Mouse (Mus musculus) intestine, postnatal 0 days (tissue): ENCODE measurements around the gene AU015836. TPM values are rescaled to one million over a fixed set of nuclear protein-coding genes. Genes with fewer than 3 reads are reported as not detected.
"Not testable (repeated sequence)": the region's sequence is repeated elsewhere in the genome, so short reads cannot be mapped to it uniquely, and the experiment has no call there.

ENCODE experiments used
- ATAC-seq: fragments of 200-750 bp; cut with Nextera tagmentation; 2 replicates; pipeline ENCODE4 v1.8.0; 2017; ENCODE audit warnings: mild to moderate bottlenecking, moderate TSS enrichment, moderate library complexity
- H3K27ac ChIP-seq: fragments of 300-500 bp; sonication (generic); 2 replicates; pipeline ENCODE4 v1.5.1; 2014; ENCODE audit warnings: mild to moderate bottlenecking, low read depth, low read length, moderate library complexity
- H3K27me3 ChIP-seq: fragments of 300-500 bp; sonication (generic); replicated peaks from 2 replicates; pipeline ENCODE4 v1.6.1; 2014; ENCODE audit warnings: low read length, mixed read lengths; ENCODE audit not compliant: control insufficient read depth, insufficient read depth
- H3K36me3 ChIP-seq: fragments of 300-500 bp; sonication (generic); 2 replicates; pipeline ENCODE4 v1.6.1; 2014; ENCODE audit warnings: mild to moderate bottlenecking, moderate library complexity; ENCODE audit not compliant: control insufficient read depth, insufficient read depth
- H3K4me1 ChIP-seq: fragments of 300-500 bp; sonication (generic); replicated peaks from 2 replicates; pipeline ENCODE4 v1.6.1; 2014; ENCODE audit warnings: antibody characterized with exemption, low read length, mixed read lengths; ENCODE audit not compliant: control insufficient read depth, insufficient read depth
- H3K4me2 ChIP-seq: fragments of 300-500 bp; sonication (generic); replicated peaks from 2 replicates; pipeline ENCODE4 v1.6.1; 2014; ENCODE audit warnings: low read depth, mild to moderate bottlenecking, moderate library complexity
- H3K4me3 ChIP-seq: fragments of 300-500 bp; sonication (generic); 2 replicates; pipeline ENCODE4 v1.5.1; 2014; ENCODE audit warnings: low read depth, low read length
- H3K9ac ChIP-seq: fragments of 300-500 bp; sonication (generic); 2 replicates; pipeline ENCODE4 v1.6.1; 2014; ENCODE audit warnings: mild to moderate bottlenecking, low read depth, low read length
- H3K9me3 ChIP-seq: fragments of 300-500 bp; sonication (generic); 2 replicates; pipeline ENCODE4 v1.6.1; 2016; ENCODE audit warnings: mixed run types; ENCODE audit not compliant: control insufficient read depth
- CTCF ChIP-seq: sonication (generic); IDR thresholded peaks from 2 replicates; pipeline ENCODE4 v1.5.1; 2016; ENCODE audit warnings: low read depth, mild to moderate bottlenecking, control low read depth, antibody characterized with exemption, moderate library complexity
- WGBS: fragments of 180-500 bp; shearing (Covaris S2); extraction: QIAGEN DNeasy Blood & Tissue Kit; methylation state at CpG from one replicate; pipeline ENCODE4 v1.1.7; 2014; 5-methylcytosine and 5-hydroxymethylcytosine counted together
- polyA plus RNA-seq: library from polyadenylated mRNA; unstranded; fragments of >200 nt; fragmentation: Nextera tagmentation; extraction: Ambion mirVana; gene quantifications from 2 replicates; pipeline ENCODE4 v1.2.1, GENCODE M21; 2015

The AU015836 gene
- polyA plus RNA-seq, 1 experiment from 2014 or later = 0.18 TPM

DNA sequence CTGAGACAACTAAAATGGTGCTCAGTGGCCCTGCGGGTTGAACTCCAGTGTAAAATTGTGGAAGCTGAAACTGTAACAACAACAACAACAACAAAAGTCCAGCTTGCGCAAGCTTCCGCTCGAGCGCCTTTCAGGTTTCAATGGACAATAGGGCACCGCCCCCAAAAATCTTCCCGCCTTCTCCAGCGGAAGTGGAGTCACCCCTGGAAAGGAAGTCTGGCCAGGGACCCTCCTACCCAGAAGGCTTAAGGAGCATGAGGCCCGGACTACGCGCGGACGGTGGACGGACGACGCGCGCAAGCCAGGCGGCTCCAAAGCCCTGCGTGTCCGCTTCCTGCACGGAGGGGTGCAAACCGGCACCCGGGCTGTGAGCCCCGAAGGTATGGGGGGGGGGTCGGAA is 11.9 kb downstream of the AU015836 start:
- Histone ChIP-seq H3K36me3 (no peaks in the 10 kb centered on the region), H3K4me1 (no peaks in the 10 kb centered on the region), H3K9me3 (no peaks in the 10 kb centered on the region), H3K27me3 (no peaks in the 10 kb centered on the region), H3K9ac (no peak overlapping the region), H3K4me3 (no peak overlapping the region), H3K4me2 (no peak overlapping the region), H3K27ac (no peak overlapping the region)
- 88% methylated on average over 26 of the region's 26 CpGs for WGBS
- ATAC-seq = no peak
- TF ChIP-seq CTCF = no peak

GRCm38 (mm10) chrX:93982193-93982592 is 13.7 kb downstream of the AU015836 start:
- H3K9ac ChIP-seq = no peak overlapping the region
- no peak for TF ChIP-seq CTCF
- no peak overlapping the region for H3K4me2 ChIP-seq
- no peak overlapping the region for H3K4me3 ChIP-seq
- no peaks in the 10 kb centered on the region for H3K36me3 ChIP-seq
- no peak for ATAC-seq
- no peaks in the 10 kb centered on the region for H3K4me1 ChIP-seq
- no peaks in the 10 kb centered on the region for H3K27me3 ChIP-seq
- no peak overlapping the region for H3K27ac ChIP-seq
- WGBS = 83% methylated on average over 3 of the region's 3 CpGs
- H3K9me3 ChIP-seq = no peaks in the 10 kb centered on the region

DNA sequence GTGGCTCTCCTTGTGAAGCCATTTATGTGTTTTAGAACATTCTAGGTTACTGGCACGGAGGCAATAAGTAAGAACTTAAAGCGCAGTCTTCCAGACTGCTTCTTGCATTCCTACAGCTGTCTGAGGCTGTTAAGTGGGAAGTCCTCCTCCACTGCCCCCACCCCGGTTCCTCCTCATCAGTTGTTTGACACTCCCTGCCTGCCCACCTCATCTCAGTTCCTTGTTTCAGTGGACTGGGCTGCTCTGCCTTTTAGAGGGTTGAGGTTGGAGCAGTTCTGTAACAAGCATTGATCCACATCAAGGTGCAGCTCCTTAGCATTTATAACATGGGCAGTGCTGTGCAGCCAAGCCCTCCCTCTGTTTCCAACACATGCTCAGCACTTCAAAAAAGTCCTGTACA is 16.6 kb downstream of the AU015836 start:
- H3K27me3 ChIP-seq, ATAC-seq, H3K27ac ChIP-seq, H3K4me1 ChIP-seq, H3K36me3 ChIP-seq, H3K4me3 ChIP-seq, H3K9ac ChIP-seq, H3K9me3 ChIP-seq, H3K4me2 ChIP-seq: not testable (repeated sequence)
- WGBS = 48% methylated on average over 3 of the region's 3 CpGs

GRCm38 (mm10) chrX:94006991-94007390 is 38.5 kb downstream of the AU015836 start:
- no peaks in the 10 kb centered on the region for H3K9me3 ChIP-seq
- H3K4me3 ChIP-seq = no peak overlapping the region
- H3K36me3 ChIP-seq = no peaks in the 10 kb centered on the region
- H3K9ac ChIP-seq = no peak overlapping the region
- H3K27me3 ChIP-seq = no peaks in the 10 kb centered on the region
- H3K27ac ChIP-seq = no peak overlapping the region
- ATAC-seq = no peak
- 90% methylated on average over 3 of the region's 3 CpGs for WGBS
- TF ChIP-seq CTCF = no peak
- no peaks in the 10 kb centered on the region for H3K4me1 ChIP-seq
- no peak overlapping the region for H3K4me2 ChIP-seq

DNA sequence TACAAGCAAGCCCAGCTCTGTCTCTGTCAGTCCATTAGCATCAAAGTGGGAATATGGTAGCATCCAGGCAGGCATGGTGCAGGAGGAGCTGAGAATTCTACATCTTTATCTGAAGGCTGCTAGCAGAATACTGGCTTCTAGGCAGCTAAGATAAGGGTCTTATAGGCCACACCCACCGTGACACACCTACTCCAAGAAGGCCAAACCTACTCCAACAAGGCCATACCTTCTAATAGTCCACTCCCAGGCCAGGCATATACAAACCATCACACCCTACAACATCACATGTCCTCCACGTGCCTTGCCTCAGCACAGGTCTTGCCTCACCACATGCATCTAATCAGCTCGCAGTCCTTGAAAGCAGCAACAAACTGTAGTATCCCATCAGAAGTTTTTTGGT is 41.0 kb downstream of the AU015836 start:
- WGBS = 78% methylated on average over 3 of the region's 3 CpGs
- H3K4me3 ChIP-seq = no peak overlapping the region
- no peaks in the 10 kb centered on the region for H3K9me3 ChIP-seq
- no peaks in the 10 kb centered on the region for H3K27me3 ChIP-seq
- no peak overlapping the region for H3K27ac ChIP-seq
- no peak overlapping the region for H3K9ac ChIP-seq
- H3K4me2 ChIP-seq = no peak overlapping the region
- no peaks in the 10 kb centered on the region for H3K4me1 ChIP-seq
- TF ChIP-seq CTCF = no peak
- no peak for ATAC-seq
- H3K36me3 ChIP-seq = no peaks in the 10 kb centered on the region

GRCm38 (mm10) chrX:94011656-94012173 is 43.3 kb downstream of the AU015836 start:
- Histone ChIP-seq H3K9me3 (no peaks in the 10 kb centered on the region), H3K4me1 (no peaks in the 10 kb centered on the region), H3K4me3 (no peak overlapping the region), H3K27me3 (no peaks in the 10 kb centered on the region), H3K27ac (no peak overlapping the region), H3K36me3 (no peaks in the 10 kb centered on the region), H3K4me2 (no peak overlapping the region), H3K9ac (no peak overlapping the region)
- no peak for ATAC-seq
- TF ChIP-seq CTCF = no peak
- WGBS = 82% methylated on average over 7 of the region's 7 CpGs
